Mouse (Mus musculus) layer of hippocampus, adult 2 months (tissue): Measurements from ENCODE around the gene Sept9. TPM values are rescaled to one million over a fixed set of nuclear protein-coding genes. Genes with fewer than 3 reads are reported as not detected.
A peak's percentile ranks its signal among the peaks of the same experiment; 100 is the strongest.

Experiments used
- DNase-seq, 2 experiments: peaks; one replicate each; pipeline ENCODE4 v3.0.0; 2022; ENCODE audit warnings: low spot score in 2 of 2
- H3K27ac ChIP-seq: fragments of 200-600 bp; 2 replicates; pipeline ENCODE4 v1.8.1; 2022
- H3K4me3 ChIP-seq: fragments of 200-600 bp; 2 replicates; pipeline ENCODE4 v1.8.1; 2022; ENCODE audit warnings: mild to moderate bottlenecking
- CTCF ChIP-seq: fragments of 200-600 bp; conservative IDR thresholded peaks from 2 replicates; pipeline ENCODE4 v1.8.1; 2022; ENCODE audit warnings: antibody characterized with exemption, mild to moderate bottlenecking, moderate library complexity
- total RNA-seq, 2 experiments: library from RNA; stranded (reverse); gene quantifications; 2 replicates each; pipeline ENCODE4 v1.2.3; 2021

Sept9 gene
- total RNA-seq, 2 experiments from 2014 or later, result 102 to 114 TPM

GRCm38 (mm10) chr11:117305509-117306188, 106.2 kb downstream of the Sept9 start:
- no peak for TF ChIP-seq CTCF
- H3K27ac ChIP-seq, result no peak overlapping the region
- H3K4me3 ChIP-seq, result no peak overlapping the region
- no peak for DNase-seq

- H3K27ac ChIP-seq, result no peak overlapping the region
- no peak for DNase-seq
- no peak overlapping the region for H3K4me3 ChIP-seq
- TF ChIP-seq CTCF, result no peak
These were observed 107.0 kb downstream of the Sept9 start for GRCm38 (mm10) chr11:117306311-117307088.

GRCm38 (mm10) chr11:117307895-117308786, 108.7 kb downstream of the Sept9 start:
- Histone ChIP-seq H3K4me3 (no peak overlapping the region), H3K27ac (peak overlapping the region; percentile 28; the same call in 1 of the 2 replicates)
- no peak for TF ChIP-seq CTCF
- DNase-seq, result no peak

GRCm38 (mm10) chr11:117309108-117309917, 109.9 kb downstream of the Sept9 start:
- DNase-seq, result no peak
- no peak for TF ChIP-seq CTCF
- Histone ChIP-seq H3K4me3 (no peak overlapping the region), H3K27ac (no peak overlapping the region)

GRCm38 (mm10) chr11:117309918-117310287, 110.4 kb downstream of the Sept9 start:
- TF ChIP-seq CTCF, result no peak
- H3K27ac ChIP-seq, result no peak overlapping the region
- H3K4me3 ChIP-seq, result no peak overlapping the region
- no peak for DNase-seq

GRCm38 (mm10) chr11:117310341-117311107, 111.1 kb downstream of the Sept9 start:
- no peak for TF ChIP-seq CTCF
- H3K4me3 ChIP-seq, result no peak overlapping the region
- no peak for DNase-seq
- H3K27ac ChIP-seq, result peak overlapping the region; percentile 61; the same call in 1 of the 2 replicates

GRCm38 (mm10) chr11:117311127-117311800, 111.8 kb downstream of the Sept9 start:
- no peak overlapping the region for H3K4me3 ChIP-seq
- TF ChIP-seq CTCF, result no peak
- peak overlapping the region; percentile 61 for H3K27ac ChIP-seq
- DNase-seq, result peak in 1 of 2 experiments; percentile 38

GRCm38 (mm10) chr11:117312028-117312901, 112.8 kb downstream of the Sept9 start:
- no peak overlapping the region for H3K4me3 ChIP-seq
- DNase-seq, result no peak
- no peak for TF ChIP-seq CTCF
- H3K27ac ChIP-seq, result peak overlapping the region; percentile 61

- Histone ChIP-seq H3K27ac (peak overlapping the region; percentile 61; the same call in 1 of the 2 replicates), H3K4me3 (no peak overlapping the region)
- peak; percentile 82 for TF ChIP-seq CTCF
- peak in 1 of 2 experiments; percentile 45 for DNase-seq
These were observed 113.5 kb downstream of the Sept9 start for GRCm38 (mm10) chr11:117312936-117313335.

- no peak for DNase-seq
- Histone ChIP-seq H3K4me3 (no peak overlapping the region), H3K27ac (peak overlapping the region; percentile 61; the same call in 1 of the 2 replicates)
- TF ChIP-seq CTCF, result no peak
These were observed 114.0 kb downstream of the Sept9 start for GRCm38 (mm10) chr11:117313446-117313845.
